Mouse (Mus musculus) heart, postnatal 10 days (tissue): ENCODE measurements at regions not wholly inside any gene's neighbourhood (a gene's known extent, or its start where the extent isn't known, plus 50 kb on each side); places are given as distances from the start of the nearest gene placed in this dataset.

ENCODE experiments used
- DNase-seq, 2 experiments: peaks; one replicate each; pipeline ENCODE4 v3.0.0; 2021
- intact Hi-C: fragments of 180-260 bp; cut with DNase I; formaldehyde crosslinking; loops from one replicate; pipeline ENCODE4 v1.15.1; 2025

DNA sequence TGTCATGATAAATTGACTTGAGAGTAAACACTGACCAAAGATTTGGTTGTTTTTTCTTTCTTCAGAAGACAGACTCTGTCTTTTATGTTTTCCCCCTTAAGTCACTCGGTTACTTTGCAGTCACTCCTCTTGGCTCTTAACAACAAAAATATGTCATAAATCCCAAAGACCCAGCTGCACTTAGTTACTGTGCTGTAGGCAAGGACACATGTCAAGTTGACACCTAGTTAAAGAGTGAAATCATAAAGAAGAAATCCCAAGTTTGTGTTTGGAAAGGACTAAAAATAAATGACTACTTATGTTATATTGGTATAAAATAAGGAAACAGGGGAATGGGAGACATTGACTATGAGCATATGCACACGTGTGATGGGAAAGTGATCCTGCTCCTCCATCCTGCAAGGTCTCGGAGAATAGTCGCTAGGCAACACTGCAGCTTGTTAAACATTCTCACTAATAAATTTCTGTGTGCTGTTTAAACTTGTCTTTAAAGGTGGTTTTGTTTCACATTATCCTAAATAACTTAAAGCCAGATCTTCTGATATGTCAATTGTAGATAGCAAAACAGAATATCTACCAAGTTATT lies 298.1 kb downstream of the Gulp1 start:
- DNase-seq = no peak
- intact Hi-C loops = no loop called here

DNA sequence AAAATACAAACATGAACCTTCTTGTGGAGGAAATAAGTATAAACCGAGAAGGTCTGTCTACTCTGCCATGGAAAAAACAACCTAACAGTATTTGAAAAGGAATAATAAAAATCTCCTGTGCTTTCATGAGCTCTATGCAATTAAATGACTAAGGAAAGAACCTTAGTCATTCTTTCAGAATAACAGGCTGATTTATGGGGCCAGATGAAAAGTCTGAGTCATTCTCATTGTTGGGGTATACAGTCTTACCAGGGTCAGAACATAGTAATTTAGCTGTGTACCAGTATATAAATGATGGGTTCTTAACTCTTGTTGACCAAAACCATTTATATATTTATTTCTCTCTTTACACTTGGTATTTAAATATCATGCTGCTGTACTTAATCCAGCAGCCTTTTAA lies 312.1 kb downstream of the Gulp1 start:
- no peak for DNase-seq
- intact Hi-C loops = no loop called here

- intact Hi-C loops = no loop called here
- no peak for DNase-seq
These were observed 312.5 kb downstream of the Gulp1 start for GRCm38 (mm10) chr1:44863818-44864217.

GRCm38 (mm10) chr1:44891611-44892010 lies 340.3 kb downstream of the Gulp1 start:
- intact Hi-C loops = no loop called here
- no peak for DNase-seq

DNA sequence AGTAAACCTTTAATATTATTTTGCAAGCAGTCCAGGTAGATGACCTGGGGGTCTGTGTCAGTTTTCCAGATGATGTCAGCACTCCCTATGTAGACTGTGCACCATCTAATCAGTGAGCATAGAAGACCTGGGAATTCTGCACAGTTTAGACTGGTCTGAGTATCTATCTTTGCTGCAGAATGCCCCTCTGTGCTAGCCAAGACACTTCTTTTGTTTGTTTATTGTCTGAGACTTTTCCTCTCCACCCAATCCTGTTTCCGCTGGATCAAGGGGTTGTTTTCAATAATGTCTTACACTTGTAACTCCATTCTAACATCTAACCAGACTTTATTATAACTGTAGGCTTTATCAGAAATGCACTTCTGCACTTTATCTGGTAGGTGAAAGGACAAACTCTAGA lies 341.1 kb downstream of the Gulp1 start:
- intact Hi-C loops = no loop called here
- DNase-seq = peak; percentile 3 to 8
